Mouse (Mus musculus) G1E (cell line): Measurements from ENCODE around the gene Fancc.

Experiments
- CTCF ChIP-seq: IDR thresholded peaks from 2 replicates; pipeline ENCODE4 v1.5.1; 2012; ENCODE audit warnings: low read depth, low read length, inconsistent platforms, mixed read lengths
- GATA1 ChIP-seq: IDR thresholded peaks from 2 replicates; pipeline ENCODE4 v1.6.1; 2012; ENCODE audit warnings: borderline replicate concordance, low read length, inconsistent platforms, mixed read lengths
- TAL1 ChIP-seq: conservative IDR thresholded peaks from 2 replicates; pipeline ENCODE4 v1.6.1; 2012; ENCODE audit warnings: low read depth, low read length, inconsistent platforms, mixed read lengths

- no peak for TF ChIP-seq CTCF
- no peak for TF ChIP-seq GATA1
- no peak for TF ChIP-seq TAL1
Measured at GRCm38 (mm10) chr13:63256807-63257206, 240.3 kb downstream of the Fancc start.
